ENCODE assay signal across 9 mouse cellular contexts in genomic region chr2:38378849-38379545, GRCm38 (mm10). TPM values are rescaled to one million over a fixed set of nuclear protein-coding genes. Genes with fewer than 3 reads are reported as not detected.
DNase-seq lines count a peak whose midpoint lies in the region; ATAC-seq lines count a peak whose summit lies in the region.
"Had no signal": no experiment of that assay in that cellular context is flagged by ENCODE, and none has a peak within 500 bp of the region (broad histone marks: within the 10 kb centered on the region; RNA-seq: fewer than 3 reads in every experiment).

No protein-coding gene starts in this region.

- no peak overlapping the region for H3K27ac ChIP-seq in hindbrain, embryonic 16.5 days (ENCODE audit: low read depth, low read length)
- no peak overlapping the region for H3K27ac ChIP-seq in midbrain, embryonic 16.5 days (ENCODE audit: low read length)

- 6% methylated on average over 21 of the region's 29 CpGs for WGBS in hindbrain, embryonic 16.5 days
- WGBS in midbrain, embryonic 16.5 days: 4% methylated on average over 28 of the region's 29 CpGs

- H3K36me3 ChIP-seq in hindbrain, embryonic 16.5 days (ENCODE audit: control insufficient read depth, insufficient read depth, low read length): no peaks in the 10 kb centered on the region
- H3K36me3 ChIP-seq in midbrain, embryonic 16.5 days (ENCODE audit: control insufficient read depth, insufficient read depth, low read length): no peaks in the 10 kb centered on the region

- H3K4me2 ChIP-seq in hindbrain, embryonic 16.5 days (ENCODE audit: low read length): peak overlapping the region; percentile 49
- H3K4me2 ChIP-seq in midbrain, embryonic 16.5 days (ENCODE audit: low read length): peak overlapping the region; percentile 55

- ATAC-seq in hindbrain, embryonic 16.5 days: no peak
- peak; percentile 39; the same call in 1 of the 2 replicates for ATAC-seq in midbrain, embryonic 16.5 days

- H3K9me3 ChIP-seq in hindbrain, embryonic 16.5 days (ENCODE audit: control insufficient read depth, low read length): no peaks in the 10 kb centered on the region
- H3K9me3 ChIP-seq in midbrain, embryonic 16.5 days (replicated peaks; ENCODE audit: control insufficient read depth, low read length, poor library complexity, severe bottlenecking): no peaks in the 10 kb centered on the region

- peak overlapping the region; percentile 15; the same call in 1 of the 2 replicates for H3K4me3 ChIP-seq in hindbrain, embryonic 16.5 days (ENCODE audit: low read length)
- peak overlapping the region; percentile 25 for H3K4me3 ChIP-seq in midbrain, embryonic 16.5 days (ENCODE audit: low read depth, low read length)
- H3K4me3 ChIP-seq: erythroblast, embryonic 14.5 days had no signal

- DNase-seq in adrenal gland, postnatal 14 days: peak; percentile 25
- DNase-seq in adrenal gland, adult 8-10 months: no peak
- DNase-seq in ovary, adult 18-20 months (ENCODE audit: low spot score): peak; percentile 25
- no peak for DNase-seq in ovary, postnatal 10 days (ENCODE audit: low spot score)
- DNase-seq in lung, postnatal 25 days (ENCODE audit: low spot score): no peak
- DNase-seq in gastrocnemius, postnatal 25 days: no peak

- peaks cover 10% of the 10 kb centered on the region; the same call in 1 of the 2 replicates for H3K4me1 ChIP-seq in hindbrain, embryonic 16.5 days (ENCODE audit: control insufficient read depth, insufficient read depth, low read depth, low read length)
- H3K4me1 ChIP-seq in midbrain, embryonic 16.5 days (ENCODE audit: control insufficient read depth, insufficient read depth, low read length): peaks cover 8% of the 10 kb centered on the region; the same call in 1 of the 2 replicates

- H3K9ac ChIP-seq in hindbrain, embryonic 16.5 days (ENCODE audit: low read depth, low read length): peak overlapping the region; percentile 32; the same call in 1 of the 2 replicates
- H3K9ac ChIP-seq in midbrain, embryonic 16.5 days (ENCODE audit: low read depth, low read length): peak overlapping the region; percentile 38

- peaks cover 19% of the 10 kb centered on the region for H3K27me3 ChIP-seq in hindbrain, embryonic 16.5 days (replicated peaks; ENCODE audit: control insufficient read depth, insufficient read depth, low read length)
- H3K27me3 ChIP-seq in midbrain, embryonic 16.5 days (ENCODE audit: control insufficient read depth, insufficient read depth, low read depth, low read length): peaks cover 15% of the 10 kb centered on the region

RNA-seq across cellular contexts. Expression of gene Lhx2, which starts 39.9 kb away (rescaled TPM):
- 0.41 and 1.0 TPM in 2 replicates for total RNA-seq in adrenal gland, postnatal 14 days (2021)
- not detected for total RNA-seq in adrenal gland, adult 8-10 months (2022)
- 6.8 and 9.2 TPM in 2 replicates for polyA plus RNA-seq in hindbrain, embryonic 16.5 days (2015; fragmentation: Nextera tagmentation; extraction: Ambion mirVana)
- polyA plus RNA-seq in midbrain, embryonic 16.5 days (2015; fragmentation: Nextera tagmentation; extraction: Ambion mirVana): 37.1 and 44.3 TPM in 2 replicates
- total RNA-seq in gastrocnemius, postnatal 25 days (2021): under 1 TPM; 0.13 to 0.38 TPM

Comparison
In these comparisons a context has a peak if more than half of its experiments do, and no peak if none do; other contexts are left out.
1. DNase-seq: peak in adrenal gland, postnatal 14 days (single experiment) and ovary, adult 18-20 months (single experiment); none in adrenal gland, adult 8-10 months (single experiment), ovary, postnatal 10 days (single experiment), lung, postnatal 25 days (single experiment) and gastrocnemius, postnatal 25 days (single experiment).